Mouse (Mus musculus) WW6 (cell line): ENCODE results near the gene Fastkd5.
A peak's percentile ranks its signal among the peaks of the same experiment; 100 is the strongest.

Experiments
- DNase-seq: peaks from one replicate; pipeline ENCODE4 v3.0.0-alpha.2; 2013; ENCODE audit warnings: low read depth, low spot score

The Fastkd5 gene

DNA sequence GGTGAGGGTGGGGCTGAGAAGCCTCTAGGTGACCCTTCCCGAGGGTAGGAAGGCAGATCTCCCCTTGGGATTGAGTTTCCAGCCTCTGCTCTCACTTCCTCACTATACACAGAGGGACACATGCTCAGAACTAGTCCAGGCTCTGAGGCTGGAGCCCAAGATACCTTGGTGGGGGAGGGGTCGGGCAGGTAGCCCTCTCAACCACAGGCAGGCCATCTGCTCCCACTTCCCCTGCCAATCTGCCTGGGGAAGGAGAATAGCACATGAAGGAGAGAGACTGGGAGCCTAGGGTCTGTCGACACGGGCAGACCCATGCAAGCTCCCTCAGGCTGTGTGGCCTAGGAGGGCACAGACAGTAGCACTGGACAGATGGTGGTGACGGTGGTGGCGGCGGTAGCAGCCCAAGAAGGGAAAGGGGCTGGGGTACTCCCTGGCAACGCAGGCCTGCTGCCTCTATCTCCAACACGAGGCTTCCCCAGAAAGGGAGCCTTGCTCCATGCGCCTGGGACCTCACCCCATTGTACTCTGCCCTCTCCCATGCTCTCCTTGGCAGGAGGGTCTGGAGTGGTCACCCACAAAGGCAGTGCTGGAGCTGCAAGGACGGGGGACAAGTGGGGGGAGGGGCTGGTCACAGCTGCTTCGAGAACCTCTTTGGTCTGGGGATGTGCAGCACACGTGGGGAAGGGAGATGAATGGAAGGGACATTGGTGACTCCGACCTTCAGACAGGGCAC, 4.3 kb upstream of the Fastkd5 start:
- DNase-seq: no peak

DNA sequence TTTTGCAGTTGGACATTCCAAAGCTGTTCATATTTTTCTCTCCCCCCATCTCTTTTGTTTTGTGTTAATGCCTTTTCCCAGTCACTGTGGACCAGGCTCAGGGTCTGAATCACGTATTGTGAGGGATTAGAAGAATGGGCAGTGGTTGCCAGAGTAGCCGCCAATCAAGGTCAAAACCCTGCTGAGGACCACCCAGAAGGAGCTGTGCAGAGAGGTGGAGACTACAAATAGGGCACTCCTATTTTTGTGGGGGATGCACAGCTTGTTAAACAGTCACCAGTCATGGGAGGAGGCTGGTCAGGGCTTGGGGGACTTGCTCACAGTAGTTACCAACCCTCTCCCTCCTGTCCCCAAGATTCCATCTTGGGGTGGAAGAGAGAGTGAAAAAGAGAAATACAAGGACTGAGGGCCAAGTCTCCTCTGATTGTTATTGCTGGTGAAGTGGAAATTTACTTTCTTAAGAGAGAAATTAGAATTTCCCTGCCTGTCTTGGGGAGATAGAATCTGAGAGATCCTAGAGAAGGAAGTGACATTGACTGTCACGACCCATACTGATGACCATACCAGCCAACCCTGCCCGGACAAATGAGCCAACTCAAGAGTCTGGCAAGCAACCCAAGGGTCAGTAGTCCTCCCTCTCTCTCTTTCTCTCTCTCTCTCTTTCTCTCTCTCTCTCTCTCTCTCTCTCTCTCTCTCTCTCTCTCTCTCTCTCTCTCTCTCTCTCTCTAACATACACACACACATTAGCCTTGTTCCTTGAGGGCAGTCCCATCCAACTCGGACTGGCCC, 3.3 kb upstream of the Fastkd5 start:
- no peak for DNase-seq

DNA sequence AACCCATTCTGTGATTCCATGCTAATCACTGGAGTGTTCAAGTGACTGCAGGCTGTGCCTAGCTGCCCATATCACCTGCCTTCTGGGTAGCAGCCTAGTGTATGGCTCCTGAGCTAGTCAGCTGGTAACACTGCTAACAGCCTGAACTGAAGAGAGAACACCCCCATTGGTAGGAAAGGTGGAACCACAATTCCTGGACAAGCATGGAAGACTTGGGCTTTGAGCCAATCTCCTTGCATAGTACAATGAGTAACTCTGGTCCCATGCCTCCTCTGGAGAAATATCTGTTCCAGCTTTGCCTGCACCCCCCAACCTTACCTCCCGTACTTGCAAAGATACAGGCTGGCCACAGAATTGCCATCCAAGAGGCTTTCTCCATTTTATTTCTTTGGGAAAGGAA, 2.6 kb upstream of the Fastkd5 start:
- DNase-seq: no peak

DNA sequence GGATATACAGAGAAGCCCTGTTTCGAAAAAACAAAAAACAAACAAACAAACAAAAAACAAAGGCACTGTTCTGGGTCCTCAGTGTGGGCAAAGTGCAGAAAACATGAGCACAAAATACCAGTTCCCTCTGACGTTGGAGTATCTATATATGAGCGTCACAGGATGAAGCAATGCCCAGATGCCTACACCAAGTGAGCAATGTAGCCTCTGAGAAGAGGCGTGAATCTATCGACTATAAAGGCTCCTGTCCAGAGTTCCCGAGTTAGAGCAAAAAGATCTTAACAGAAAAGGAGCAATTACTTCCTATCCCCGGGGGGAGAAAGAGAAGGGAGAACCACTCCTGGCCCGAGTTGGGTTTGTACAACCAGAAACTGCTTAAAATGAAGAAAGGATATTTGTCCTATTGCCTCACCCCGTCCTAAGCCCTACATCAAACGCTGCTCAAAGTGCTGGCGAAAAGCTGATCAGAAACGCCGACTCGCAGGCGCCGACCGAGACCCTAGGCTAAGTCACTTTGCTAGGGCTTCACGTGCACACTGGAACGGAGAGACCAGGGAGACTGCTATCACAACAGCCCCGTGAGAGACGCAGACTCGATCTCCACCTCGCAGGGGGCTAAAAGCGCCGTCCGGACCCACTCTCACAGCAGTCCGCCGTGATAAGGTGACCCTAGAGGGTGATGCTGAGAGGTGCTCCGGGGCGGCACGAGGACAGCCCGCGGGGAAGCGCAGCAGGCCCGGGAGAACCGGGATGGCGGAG, 568 bp downstream of the Fastkd5 start:
- no peak for DNase-seq

DNA sequence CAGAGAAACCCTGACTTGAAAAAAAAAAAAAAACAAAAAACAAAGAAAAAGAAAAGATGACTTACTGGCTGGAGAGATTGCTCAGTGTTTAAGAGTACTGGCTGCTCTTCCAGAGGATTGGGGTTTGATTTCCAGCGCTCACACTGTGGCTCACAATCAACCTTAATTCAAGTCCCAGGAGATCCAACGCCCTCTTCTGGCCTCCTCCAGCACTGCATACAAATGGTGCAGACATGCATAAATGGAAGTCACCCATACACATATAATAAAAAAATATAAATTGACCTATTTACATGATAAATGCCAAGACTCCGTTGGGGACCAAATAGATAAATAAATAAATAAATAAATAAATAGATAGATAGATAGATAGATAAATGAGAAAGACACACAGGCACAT, 1.4 kb downstream of the Fastkd5 start:
- no peak for DNase-seq

DNA sequence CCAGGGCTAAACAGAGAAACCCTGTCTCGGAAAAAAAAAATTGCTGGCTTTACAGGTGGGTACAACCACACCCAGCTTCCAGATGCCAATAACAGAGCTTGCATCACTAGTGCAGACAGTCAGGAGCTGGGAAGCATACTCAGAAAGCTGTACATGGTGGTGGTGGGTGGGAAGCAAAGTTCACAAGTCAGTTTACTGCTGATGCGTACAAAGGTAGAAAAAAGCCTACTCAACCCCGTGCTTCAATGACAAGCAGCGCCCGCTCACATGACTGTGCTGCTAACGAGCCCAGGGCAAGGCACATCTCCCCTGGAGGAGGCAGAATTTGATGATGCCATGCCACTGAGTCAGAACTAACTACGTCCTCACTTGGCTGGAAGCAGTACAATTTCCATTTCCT, 10.9 kb downstream of the Fastkd5 start:
- no peak for DNase-seq

DNA sequence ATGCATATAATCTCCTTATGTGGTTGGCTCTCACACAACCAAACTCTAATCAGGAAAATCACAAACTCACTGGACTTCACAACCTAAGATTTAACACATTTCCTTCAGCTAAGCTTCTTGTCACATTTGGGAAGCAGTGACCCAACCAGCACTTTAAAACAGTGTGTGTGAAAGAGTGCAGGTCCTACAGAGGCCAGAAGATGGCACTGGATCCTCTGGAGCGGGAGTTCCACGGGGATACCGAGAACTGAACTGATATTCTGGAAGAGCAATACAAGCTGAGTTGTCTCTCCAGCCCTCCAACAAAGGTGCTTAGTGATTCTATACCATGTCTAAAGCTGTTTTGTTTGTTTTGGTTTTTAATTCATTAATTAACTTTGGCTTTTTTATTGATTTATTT, 16.7 kb downstream of the Fastkd5 start:
- DNase-seq: no peak

DNA sequence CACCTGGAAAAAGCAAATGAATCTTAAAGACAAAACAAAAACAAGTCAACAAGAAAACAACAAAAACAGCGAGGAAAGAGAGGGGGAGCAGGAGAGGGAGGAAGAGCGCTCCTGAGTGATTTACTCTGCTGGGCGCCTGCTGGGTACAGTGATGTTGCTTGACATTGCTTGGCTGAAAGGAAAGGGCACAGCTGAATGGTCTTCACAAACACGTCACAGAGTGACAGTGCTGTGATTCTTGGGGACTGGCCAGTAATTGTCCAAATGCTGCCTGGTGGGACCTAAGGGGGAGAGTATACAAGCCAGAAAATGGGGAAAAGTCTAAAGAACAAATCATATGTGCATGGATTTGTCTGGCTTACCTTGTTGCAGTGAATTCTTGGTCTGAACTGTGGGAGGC, 27.6 kb downstream of the Fastkd5 start:
- no peak for DNase-seq

DNA sequence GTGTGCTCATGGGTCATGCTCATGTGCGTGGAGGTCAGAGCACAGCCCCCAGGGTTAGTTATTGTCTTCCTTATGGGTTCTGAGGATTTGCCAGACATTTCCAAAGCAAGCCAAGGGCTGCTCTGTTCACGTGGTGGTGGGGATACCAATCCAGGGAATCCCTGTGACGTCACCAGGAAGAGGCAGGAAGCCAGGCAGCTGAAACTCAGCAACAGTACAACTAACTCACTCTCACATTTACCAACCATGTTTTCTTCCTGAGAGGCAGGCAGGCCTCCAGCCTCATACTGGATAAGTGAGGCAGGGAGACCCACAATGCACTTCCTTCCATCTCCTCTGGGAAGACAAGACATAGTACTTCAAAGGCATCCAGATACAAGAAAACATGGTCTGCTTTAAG, 31.4 kb downstream of the Fastkd5 start:
- no peak for DNase-seq

DNA sequence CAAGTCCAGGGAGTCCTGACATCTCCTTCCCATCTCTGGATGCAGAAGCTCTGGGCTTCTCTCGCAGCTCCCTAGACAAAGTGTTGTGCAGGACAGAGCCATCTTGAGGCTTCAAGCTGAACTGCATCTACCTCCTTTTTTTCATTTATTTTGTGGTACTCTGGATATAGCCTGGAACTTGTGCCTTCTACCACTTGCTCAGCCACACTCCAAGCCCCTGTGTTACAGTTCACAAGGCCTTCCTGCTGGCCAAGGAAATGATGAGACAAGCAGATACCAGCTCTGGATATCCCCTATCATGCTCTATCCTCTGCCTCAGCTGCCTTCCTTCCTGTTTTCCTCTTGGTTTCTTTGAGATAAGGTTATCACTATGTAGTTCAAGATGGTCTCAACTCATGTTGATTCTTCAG, 32.2 kb downstream of the Fastkd5 start:
- DNase-seq: no peak

DNA sequence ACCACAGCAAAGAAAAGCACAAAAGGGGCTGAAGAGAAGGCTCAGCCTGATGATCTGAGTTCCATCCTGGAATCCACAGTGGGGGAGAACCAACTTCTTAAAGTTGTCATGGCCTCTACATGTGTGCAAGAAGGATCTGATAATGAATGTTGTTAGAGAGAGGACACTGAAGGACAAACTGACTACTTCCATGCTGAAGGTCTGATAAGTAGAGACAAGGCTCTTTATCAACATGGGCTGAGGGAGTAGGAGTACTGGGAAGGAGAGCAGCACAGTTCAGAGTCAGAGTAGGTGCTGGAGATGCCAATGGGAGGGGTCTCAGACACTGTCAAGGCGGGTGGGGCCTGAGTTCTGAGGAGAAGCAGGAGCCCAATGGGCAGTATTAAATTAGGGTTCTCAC, 34.2 kb downstream of the Fastkd5 start:
- DNase-seq: no peak

DNA sequence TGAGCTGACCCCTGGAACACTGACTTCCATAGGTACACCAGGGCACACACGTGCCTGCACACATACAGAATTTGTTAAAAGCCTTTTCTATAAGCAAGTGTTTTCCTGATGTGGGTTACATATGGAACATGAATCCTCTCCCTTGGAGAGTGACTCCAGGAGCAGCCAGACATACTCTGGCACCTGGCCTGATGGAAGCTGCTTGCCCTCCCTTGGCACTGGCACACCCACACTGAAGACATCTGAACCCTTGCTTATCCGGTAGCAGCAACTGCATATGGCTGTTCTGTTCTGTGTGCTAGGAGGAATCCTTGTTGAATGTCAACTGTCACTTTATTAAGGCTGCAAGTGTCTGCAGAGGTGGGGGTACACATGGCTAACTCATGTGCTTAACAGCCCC, 38.8 kb downstream of the Fastkd5 start:
- DNase-seq: no peak

DNA sequence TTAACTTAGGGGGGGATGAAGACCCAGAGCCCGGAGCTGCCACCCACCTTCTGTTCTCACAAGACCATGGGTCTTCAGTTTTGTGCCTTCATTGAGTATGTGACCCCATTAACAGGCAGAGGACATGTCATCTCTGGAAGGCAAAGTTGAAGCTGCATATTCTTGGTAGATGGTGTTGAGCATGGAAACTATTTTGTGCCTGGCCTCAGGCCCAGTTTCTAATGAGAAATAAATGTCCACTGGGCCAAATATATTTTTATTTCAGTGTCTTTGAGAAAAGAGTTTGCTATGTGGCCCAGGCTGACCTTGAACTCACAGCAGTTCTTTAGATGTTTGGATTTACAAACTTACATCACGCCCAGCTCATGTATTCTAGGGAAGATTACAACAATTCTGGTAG, 40.1 kb downstream of the Fastkd5 start:
- no peak for DNase-seq

DNA sequence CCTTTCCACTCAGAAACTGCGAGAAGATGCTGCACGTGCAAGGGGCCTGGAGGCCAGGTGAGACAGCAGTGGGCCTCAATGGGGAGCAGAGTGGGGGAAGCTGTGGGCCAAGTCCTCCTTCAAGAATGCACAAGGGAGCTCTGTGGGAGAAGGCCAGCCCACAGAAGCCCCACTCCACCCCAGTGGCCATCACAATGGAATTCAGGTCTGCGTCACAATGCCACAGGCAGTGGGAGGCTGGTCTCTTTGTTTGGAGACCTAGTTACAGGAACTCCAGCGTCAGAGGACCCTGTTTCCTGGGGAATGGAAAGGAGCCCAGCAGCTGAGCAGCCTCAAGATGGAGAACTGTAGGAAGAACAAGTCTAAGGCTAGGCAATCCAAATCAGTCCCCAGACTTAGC, 40.7 kb downstream of the Fastkd5 start:
- no peak for DNase-seq

DNA sequence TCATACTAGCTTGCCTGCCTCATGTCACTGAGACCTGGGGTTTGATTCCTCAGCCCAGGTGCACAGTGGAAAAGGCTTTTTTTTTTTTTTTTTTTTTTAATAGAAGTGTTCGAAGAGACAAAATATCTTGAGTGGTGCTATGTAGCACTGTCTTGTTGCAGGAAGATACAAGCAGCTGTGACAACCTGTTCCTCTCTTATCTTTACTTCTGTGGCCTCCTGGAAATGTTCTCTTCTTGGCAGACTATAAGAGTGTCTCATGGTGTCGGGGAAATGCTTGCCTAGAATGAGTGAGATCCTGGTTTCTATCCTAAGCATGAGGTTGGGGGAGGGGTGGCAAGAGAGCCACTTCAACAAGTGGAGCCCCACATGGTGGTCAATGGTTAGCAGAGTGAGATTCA, 41.5 kb downstream of the Fastkd5 start:
- DNase-seq: no peak

DNA sequence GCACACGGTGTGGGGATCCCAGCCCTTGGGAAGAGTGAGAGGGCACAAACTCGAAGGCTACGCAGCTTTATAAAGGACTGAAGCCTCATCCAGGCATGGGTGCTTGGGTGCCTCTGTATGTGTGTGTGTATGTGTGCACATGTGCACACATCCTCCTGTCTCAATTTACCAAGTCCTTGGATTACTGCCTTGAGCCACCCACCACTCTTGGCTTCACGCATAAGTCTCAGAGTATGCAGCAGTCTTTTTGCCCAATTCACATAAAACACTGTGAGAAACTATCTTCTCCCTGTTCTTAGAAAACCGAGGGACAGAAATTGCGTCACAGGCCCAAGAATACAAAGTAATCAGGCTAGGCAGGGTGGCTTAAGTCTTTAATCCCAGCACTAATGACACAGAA, 43.8 kb downstream of the Fastkd5 start:
- DNase-seq: no peak

DNA sequence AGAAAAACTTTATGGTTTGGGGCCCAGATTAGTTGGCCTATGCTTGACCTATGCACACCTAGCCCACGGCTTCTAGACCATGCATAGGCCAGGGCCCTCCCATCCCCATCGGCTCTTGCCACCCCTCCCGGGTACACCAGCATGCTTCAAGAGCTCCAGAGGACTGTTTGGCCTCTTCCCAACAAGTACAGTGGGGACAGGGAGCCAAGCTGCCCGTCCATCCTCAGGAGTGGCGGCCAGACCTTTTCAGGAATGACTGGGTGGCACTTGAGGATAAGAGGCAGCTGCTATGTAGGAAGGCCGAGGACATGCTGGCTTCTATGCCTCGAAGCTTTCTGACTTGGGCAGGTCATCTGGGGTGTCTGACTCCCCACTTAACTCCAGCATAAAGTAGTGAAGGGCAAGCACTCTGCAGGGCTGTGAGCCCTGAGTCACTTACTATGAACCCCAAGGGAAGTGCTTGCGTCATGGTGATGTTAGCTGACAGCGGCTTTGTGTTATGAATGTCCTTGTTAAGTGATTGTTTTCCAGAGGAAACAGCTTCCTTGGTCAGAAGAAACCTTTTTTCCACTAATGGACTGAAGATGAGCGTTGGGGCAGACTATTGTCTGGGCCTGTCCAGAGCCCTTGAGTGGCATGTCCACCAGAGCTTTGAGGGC, 45.8 kb downstream of the Fastkd5 start:
- DNase-seq: no peak

DNA sequence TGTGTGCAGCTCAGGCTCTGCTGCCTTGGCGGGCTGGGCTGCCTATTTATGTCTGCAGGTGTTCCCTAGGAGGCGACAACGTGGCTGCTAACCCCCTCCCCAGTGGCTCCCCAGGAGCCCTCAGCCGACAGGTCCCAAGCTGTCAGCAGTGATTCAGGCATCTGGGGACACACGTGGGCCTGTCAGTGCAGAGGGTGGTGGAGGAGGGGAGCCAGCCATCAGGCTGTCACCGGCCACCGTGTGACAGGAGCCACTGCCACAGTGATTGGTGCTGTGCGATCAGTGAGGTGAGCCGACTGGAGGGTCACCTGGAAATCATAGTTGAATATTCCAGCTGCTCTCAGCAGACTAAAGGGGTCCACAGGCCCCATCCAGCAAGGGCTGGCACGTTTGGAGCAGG, 47.3 kb downstream of the Fastkd5 start, which contains the start of gene Avp:
Gene Avp, minus strand, starts transcription at position 3 of the 400 bp plus-strand sequence.
- DNase-seq: no peak

DNA sequence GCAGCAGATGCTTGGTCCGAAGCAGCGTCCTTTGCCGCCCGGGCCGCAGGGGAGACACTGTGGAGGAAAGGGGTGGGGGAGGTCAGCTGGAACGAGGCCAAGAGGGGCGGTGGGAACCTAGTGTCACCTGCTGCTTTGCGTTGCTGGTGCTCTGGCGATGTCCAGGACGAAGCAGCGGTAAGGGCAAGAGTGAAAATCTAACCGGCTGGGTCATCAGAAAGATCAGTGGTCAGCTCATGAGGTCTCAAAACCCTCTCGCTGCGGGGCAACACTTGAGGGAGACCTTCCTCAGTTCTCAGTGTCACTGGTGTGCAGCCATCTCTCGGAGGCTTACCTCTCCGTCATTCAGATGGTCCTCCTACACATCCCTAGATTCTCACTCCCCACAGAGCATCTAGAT, 48.6 kb downstream of the Fastkd5 start:
- DNase-seq: no peak

DNA sequence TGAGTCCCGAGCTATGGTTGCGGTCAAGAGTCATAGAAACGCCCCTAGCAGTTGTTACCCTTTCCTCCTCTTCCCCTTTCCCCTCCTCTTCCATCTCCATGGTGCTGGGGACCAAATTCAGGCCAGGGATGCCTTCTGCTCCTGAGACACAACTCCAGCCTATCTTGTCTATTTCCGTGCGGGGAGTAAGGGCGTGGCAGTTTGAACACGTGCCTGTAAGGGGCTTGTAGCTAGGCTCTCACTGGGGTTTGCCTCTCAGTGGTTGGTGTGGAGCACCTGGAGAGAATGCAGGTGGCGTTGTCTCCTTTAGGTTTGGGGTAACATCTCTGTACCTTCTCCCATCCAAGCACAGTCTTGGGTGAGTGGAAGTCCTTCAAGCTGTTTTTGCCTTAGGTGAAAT, 50.0 kb downstream of the Fastkd5 start:
- DNase-seq: no peak

DNA sequence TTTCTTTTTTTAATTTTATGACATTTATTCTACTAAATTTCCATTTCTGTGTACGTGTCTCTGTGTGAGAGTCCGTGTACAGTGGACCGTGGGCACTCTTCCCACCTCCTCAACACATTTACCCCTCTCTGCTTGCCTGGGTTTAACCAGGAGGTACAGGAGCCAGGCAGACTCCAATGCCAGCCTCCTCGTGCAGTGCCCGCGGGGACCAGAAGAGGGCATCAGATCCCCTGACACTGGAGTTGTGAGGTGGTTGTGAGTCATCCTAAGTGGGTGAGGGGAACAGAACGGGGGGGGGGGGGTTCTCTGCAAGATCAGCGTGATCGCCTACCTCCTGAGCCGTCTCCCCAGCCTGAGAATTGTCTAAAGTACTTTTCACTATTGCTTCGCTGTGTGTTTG, 51.7 kb downstream of the Fastkd5 start:
- peak; percentile 28 for DNase-seq

DNA sequence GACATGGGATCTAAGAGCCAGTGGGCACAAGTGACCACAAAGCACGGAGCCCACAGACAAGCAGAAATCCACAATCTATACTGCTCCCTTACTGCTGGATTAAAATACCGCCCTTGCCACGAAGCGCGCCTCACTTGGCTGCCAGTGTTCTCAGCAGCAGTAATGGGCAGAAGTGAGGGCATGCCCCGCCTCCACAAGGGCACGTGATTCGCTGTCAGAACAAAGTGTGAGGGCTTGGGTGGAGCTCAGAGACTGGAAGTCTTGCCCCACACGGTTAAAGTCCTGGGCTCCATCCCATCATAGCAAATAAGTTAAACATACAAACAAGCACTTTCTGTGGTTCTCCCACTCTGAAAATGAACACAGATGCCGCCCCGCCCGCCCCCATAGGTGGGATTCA, 52.2 kb downstream of the Fastkd5 start:
- DNase-seq: no peak
